Mouse (Mus musculus) MEL (cell line): ENCODE measurements at regions not wholly inside any gene's neighbourhood (a gene's known extent, or its start where the extent isn't known, plus 50 kb on each side); places are given as distances from the start of the nearest gene placed in this dataset.
"Not testable (repeated sequence)": the region's sequence is repeated elsewhere in the genome, so short reads cannot be mapped to it uniquely, and the experiment has no call there.

Experiments used
- DNase-seq: peaks from one replicate; pipeline ENCODE4 v3.0.0; 2011; ENCODE audit warnings: low read depth, low spot score
- H3K27ac ChIP-seq: 2 replicates; pipeline ENCODE4 v1.5.1; 2012; ENCODE audit warnings: low read depth, mild to moderate bottlenecking, control low read depth, low read length, moderate library complexity; ENCODE audit not compliant: control insufficient read depth
- H3K27me3 ChIP-seq, 2 experiments: fragments of 150-350 bp in 1 of 2; sonication (generic) in 1 of 2; 2 replicates each; pipeline ENCODE4 v1.6.1; 2012; ENCODE audit warnings: low read length in 2 of 2, mild to moderate bottlenecking in 2 of 2, improper control_type of control experiment in 1 of 2, moderate library complexity in 1 of 2; ENCODE audit not compliant: insufficient read depth in 2 of 2, control insufficient read depth in 1 of 2
- H3K36me3 ChIP-seq, 2 experiments: 2 replicates each; pipeline ENCODE4 v1.6.1; 2012 to 2014; ENCODE audit warnings: low read length in 2 of 2, improper control_type of control experiment in 1 of 2, inconsistent platforms in 1 of 2, mild to moderate bottlenecking in 1 of 2; ENCODE audit not compliant: insufficient read depth in 2 of 2, control insufficient read depth in 1 of 2
- H3K4me1 ChIP-seq, 2 experiments: fragments of 150-350 bp in 1 of 2; sonication (generic) in 1 of 2; 2 replicates each; pipeline ENCODE4 v1.6.1; 2012; ENCODE audit warnings: low read length in 2 of 2, improper control_type of control experiment in 1 of 2, mild to moderate bottlenecking in 1 of 2; ENCODE audit not compliant: insufficient read depth in 2 of 2, control insufficient read depth in 1 of 2
- H3K4me3 ChIP-seq, 2 experiments: fragments of 150-350 bp in 1 of 2; sonication (generic) in 1 of 2; 2 replicates each; pipeline ENCODE4 v1.5.1; 2012; ENCODE audit warnings: low read depth in 2 of 2, low read length in 2 of 2, mild to moderate bottlenecking in 2 of 2, moderate library complexity in 2 of 2, control low read depth in 1 of 2, improper control_type of control experiment in 1 of 2; ENCODE audit not compliant: control insufficient read depth in 1 of 2, insufficient read depth in 1 of 2
- H3K79me2 ChIP-seq: 2 replicates; pipeline ENCODE4 v1.6.1; 2012; ENCODE audit warnings: mild to moderate bottlenecking, low read length, moderate library complexity; ENCODE audit not compliant: control insufficient read depth, poor library complexity, insufficient read depth
- H3K9ac ChIP-seq: 2 replicates; pipeline ENCODE4 v1.6.1; 2012; ENCODE audit warnings: low read depth, mild to moderate bottlenecking, control low read depth, low read length, moderate library complexity; ENCODE audit not compliant: control insufficient read depth, poor library complexity, severe bottlenecking
- H3K9me3 ChIP-seq: fragments of 150-350 bp; sonication (generic); replicated peaks from 2 replicates; pipeline ENCODE4 v1.6.1; 2012; ENCODE audit warnings: mild to moderate bottlenecking, low read length, improper control_type of control experiment, moderate library complexity; ENCODE audit not compliant: insufficient read depth
- BHLHE40 ChIP-seq: IDR thresholded peaks from 2 replicates; pipeline ENCODE4 v1.6.1; 2012; ENCODE audit warnings: low read depth, mild to moderate bottlenecking, inconsistent platforms, low read length, improper control_type of control experiment, borderline replicate concordance
- CHD2 ChIP-seq: IDR thresholded peaks from 2 replicates; pipeline ENCODE4 v1.6.1; 2011; ENCODE audit warnings: low read length, improper control_type of control experiment
- CTCF ChIP-seq, 3 experiments: IDR thresholded peaks in 2 of 3; conservative IDR thresholded peaks in 1 of 3; 2 replicates each; pipeline ENCODE4 v1.5.1; 2011 to 2012; ENCODE audit warnings: low read length in 3 of 3, low read depth in 2 of 3, mild to moderate bottlenecking in 2 of 3, improper control_type of control experiment in 1 of 3, inconsistent platforms in 1 of 3, mixed read lengths in 1 of 3, moderate library complexity in 1 of 3; ENCODE audit not compliant: control insufficient read depth in 1 of 3, insufficient read depth in 1 of 3, poor library complexity in 1 of 3, severe bottlenecking in 1 of 3
- ELF1 ChIP-seq: IDR thresholded peaks from 2 replicates; pipeline ENCODE4 v1.6.1; 2014; ENCODE audit warnings: low read depth, mild to moderate bottlenecking, inconsistent platforms, low read length, improper control_type of control experiment, moderate library complexity
- EP300 ChIP-seq, 2 experiments: IDR thresholded peaks; 2 replicates each; pipeline ENCODE4 v1.6.1; 2011; ENCODE audit warnings: improper control_type of control experiment in 2 of 2, low read length in 2 of 2, low read depth in 1 of 2, mild to moderate bottlenecking in 1 of 2
- ETS1 ChIP-seq: IDR thresholded peaks from 2 replicates; pipeline ENCODE4 v1.6.1; 2012; ENCODE audit warnings: low read depth, mild to moderate bottlenecking, inconsistent platforms, low read length, improper control_type of control experiment, moderate library complexity
- GABPA ChIP-seq: IDR thresholded peaks from 2 replicates; pipeline ENCODE4 v1.6.1; 2012; ENCODE audit warnings: low read depth, mild to moderate bottlenecking, inconsistent platforms, low read length, improper control_type of control experiment, moderate library complexity
- HCFC1 ChIP-seq: IDR thresholded peaks from 2 replicates; pipeline ENCODE4 v1.6.1; 2012; ENCODE audit warnings: low read depth, mild to moderate bottlenecking, inconsistent platforms, low read length, improper control_type of control experiment, moderate library complexity
- JUND ChIP-seq: IDR thresholded peaks from 2 replicates; pipeline ENCODE4 v1.6.1; 2011; ENCODE audit warnings: low read depth, mild to moderate bottlenecking, improper control_type of control experiment, low read length
- MAFK ChIP-seq: IDR thresholded peaks from 2 replicates; pipeline ENCODE4 v1.6.1; 2011; ENCODE audit warnings: low read depth, mild to moderate bottlenecking, low read length, improper control_type of control experiment, borderline replicate concordance
- MAX ChIP-seq: IDR thresholded peaks from 2 replicates; pipeline ENCODE4 v1.6.1; 2011; ENCODE audit warnings: low read length, improper control_type of control experiment
- MEF2A ChIP-seq: IDR thresholded peaks from 2 replicates; pipeline ENCODE4 v1.6.1; 2014; ENCODE audit warnings: low read depth, mild to moderate bottlenecking, inconsistent platforms, low read length, improper control_type of control experiment; ENCODE audit not compliant: poor library complexity, insufficient replicate concordance, severe bottlenecking; ENCODE audit errors: extremely low read depth
- MXI1 ChIP-seq: IDR thresholded peaks from 2 replicates; pipeline ENCODE4 v1.6.1; 2011; ENCODE audit warnings: mild to moderate bottlenecking, low read depth, low read length, improper control_type of control experiment
- MYB ChIP-seq: IDR thresholded peaks from 2 replicates; pipeline ENCODE4 v1.6.1; 2011; ENCODE audit warnings: mild to moderate bottlenecking, low read depth, low read length, improper control_type of control experiment
- MYC ChIP-seq: IDR thresholded peaks from 2 replicates; pipeline ENCODE4 v1.6.1; 2011; ENCODE audit warnings: low read depth, mild to moderate bottlenecking, low read length, improper control_type of control experiment, moderate library complexity
- NELFE ChIP-seq: IDR thresholded peaks from 2 replicates; pipeline ENCODE4 v1.6.1; 2011; ENCODE audit warnings: low read depth, low read length, improper control_type of control experiment
- POLR2A ChIP-seq, 2 experiments: IDR thresholded peaks; 2 replicates each; pipeline ENCODE4 v1.6.1; 2011 to 2012; ENCODE audit warnings: low read length in 2 of 2, mild to moderate bottlenecking in 2 of 2, control low read depth in 1 of 2, improper control_type of control experiment in 1 of 2, low read depth in 1 of 2, moderate library complexity in 1 of 2; ENCODE audit not compliant: control insufficient read depth in 1 of 2, insufficient read depth in 1 of 2, poor library complexity in 1 of 2
- POLR2AphosphoS5 ChIP-seq: IDR thresholded peaks from 2 replicates; pipeline ENCODE4 v1.6.1; 2012; ENCODE audit warnings: low read depth, borderline replicate concordance, mild to moderate bottlenecking, inconsistent platforms, low read length, moderate library complexity, mixed read lengths
- RAD21 ChIP-seq: IDR thresholded peaks from 2 replicates; pipeline ENCODE4 v1.6.1; 2011; ENCODE audit warnings: mild to moderate bottlenecking, low read depth, low read length, improper control_type of control experiment
- RCOR1 ChIP-seq: IDR thresholded peaks from 2 replicates; pipeline ENCODE4 v1.6.1; 2012; ENCODE audit warnings: low read depth, mild to moderate bottlenecking, inconsistent platforms, low read length, improper control_type of control experiment
- USF2 ChIP-seq, 2 experiments: IDR thresholded peaks; 2 replicates each; pipeline ENCODE4 v1.6.1; 2011 to 2012; ENCODE audit warnings: improper control_type of control experiment in 2 of 2, low read length in 2 of 2, borderline replicate concordance in 1 of 2, inconsistent platforms in 1 of 2, low read depth in 1 of 2, mild to moderate bottlenecking in 1 of 2; ENCODE audit not compliant: insufficient read depth in 1 of 2
- ZKSCAN1 ChIP-seq: IDR thresholded peaks from 2 replicates; pipeline ENCODE4 v1.6.1; 2012; ENCODE audit warnings: low read depth, mild to moderate bottlenecking, inconsistent platforms, low read length, improper control_type of control experiment, moderate library complexity
- ZMIZ1 ChIP-seq: IDR thresholded peaks from 2 replicates; pipeline ENCODE4 v1.6.1; 2012; ENCODE audit warnings: low read depth, mild to moderate bottlenecking, inconsistent platforms, low read length, improper control_type of control experiment, moderate library complexity
- ZNF384 ChIP-seq: IDR thresholded peaks from 2 replicates; pipeline ENCODE4 v1.6.1; 2012; ENCODE audit warnings: low read depth, mild to moderate bottlenecking, inconsistent platforms, low read length, improper control_type of control experiment

DNA sequence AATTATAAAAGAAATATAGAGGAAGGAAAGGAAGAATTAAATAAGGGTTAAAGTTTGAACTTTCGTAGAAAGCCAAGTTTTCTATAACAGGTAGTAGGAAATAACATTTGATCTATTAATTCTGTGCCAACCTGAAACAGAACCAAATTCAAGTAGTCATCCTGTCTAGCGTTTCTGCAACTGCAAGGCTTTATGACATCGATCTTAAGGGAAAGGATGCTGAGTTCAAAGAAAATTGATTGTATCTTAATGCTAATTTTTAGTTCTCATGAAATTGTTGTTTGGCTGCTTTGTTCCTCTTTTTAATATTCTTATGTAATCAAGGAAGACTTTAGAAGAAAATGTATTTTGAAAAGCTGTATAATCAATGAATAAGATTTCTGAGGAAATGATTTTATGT is 334.9 kb upstream of the Ngly1 start:
- Histone ChIP-seq H3K4me1 (no peaks in the 10 kb centered on the region), H3K9me3 (no peaks in the 10 kb centered on the region), H3K27me3 (no peaks in the 10 kb centered on the region), H3K36me3 (no peaks in the 10 kb centered on the region), H3K79me2 (no peaks in the 10 kb centered on the region), H3K9ac (no peak overlapping the region), H3K4me3 (no peak overlapping the region), H3K27ac (no peak overlapping the region)
- TF ChIP-seq USF2 (IDR thresholded peaks at IDR 0.05; ENCODE audit: borderline replicate concordance in 1 of 2, insufficient read depth in 1 of 2, low read depth in 1 of 2, low read length in 2 of 2) (no peak), BHLHE40 (no peak), GABPA (no peak), NELFE (no peak), MYB (no peak), HCFC1 (no peak), RAD21 (no peak), POLR2A (IDR thresholded peaks at IDR 0.05; ENCODE audit: control insufficient read depth in 1 of 2, insufficient read depth in 1 of 2, low read depth in 1 of 2, low read length in 2 of 2, poor library complexity in 1 of 2) (no peak), MEF2A (no peak), JUND (no peak)
- no peak for DNase-seq

DNA sequence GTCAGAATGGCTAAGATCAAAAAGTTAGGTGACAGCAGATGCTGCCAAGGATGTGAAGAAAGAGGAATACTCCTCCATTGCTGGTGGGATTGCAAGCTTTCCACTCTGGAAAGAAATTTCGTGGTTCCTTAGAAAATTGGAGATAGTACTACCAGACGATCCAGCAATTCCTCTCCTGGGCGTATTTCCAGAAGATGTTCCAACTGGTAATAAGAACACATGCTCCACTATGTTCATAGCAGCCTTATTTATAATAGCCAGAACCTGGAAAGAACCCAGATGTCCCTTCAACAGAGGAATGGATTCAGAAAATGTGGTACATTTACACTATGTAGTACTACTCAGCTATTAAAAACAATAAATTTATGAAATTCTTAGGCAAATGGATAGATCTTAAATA is 324.4 kb upstream of the Ngly1 start:
- H3K9me3 ChIP-seq, H3K27ac ChIP-seq, H3K4me3 ChIP-seq, H3K79me2 ChIP-seq, DNase-seq, H3K4me1 ChIP-seq, H3K36me3 ChIP-seq, H3K27me3 ChIP-seq, H3K9ac ChIP-seq: not testable (repeated sequence)

DNA sequence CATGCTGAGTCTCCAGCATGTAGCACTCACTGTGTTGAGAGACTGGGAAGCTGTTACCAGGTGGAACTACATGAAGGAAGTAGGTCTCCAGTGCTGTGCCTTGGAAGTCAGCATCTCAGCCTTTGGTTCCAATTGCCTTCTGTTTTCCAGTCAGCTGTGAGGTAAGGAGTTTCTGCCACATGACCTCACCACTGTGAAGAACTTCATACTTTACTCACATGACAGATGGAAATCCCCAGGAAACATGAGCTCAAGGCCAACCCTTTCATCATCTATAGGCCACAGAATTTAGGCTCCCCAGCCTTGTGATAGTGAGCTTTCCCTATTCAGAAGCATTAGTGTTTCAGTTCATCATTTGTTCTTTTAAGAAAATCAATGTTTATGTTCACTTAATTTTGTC is 314.4 kb upstream of the Ngly1 start:
- H3K36me3 ChIP-seq, result no peaks in the 10 kb centered on the region
- no peaks in the 10 kb centered on the region for H3K79me2 ChIP-seq

More for the DNA sequence above, 314.4 kb upstream of the Ngly1 start:
- no peaks in the 10 kb centered on the region for H3K9me3 ChIP-seq
- no peak overlapping the region for H3K27ac ChIP-seq
- no peak for DNase-seq
- H3K9ac ChIP-seq, result no peak overlapping the region
- no peaks in the 10 kb centered on the region for H3K4me1 ChIP-seq
- no peak for TF ChIP-seq MAX
- no peak for TF ChIP-seq HCFC1
- no peak for TF ChIP-seq CTCF (IDR thresholded peaks at IDR 0.05 in 2 of 3, conservative IDR thresholded peaks at IDR 0.05 in 1 of 3; ENCODE audit: control insufficient read depth in 1 of 3, insufficient read depth in 1 of 3, low read depth in 2 of 3, low read length in 3 of 3, poor library complexity in 1 of 3, severe bottlenecking in 1 of 3)
- TF ChIP-seq USF2 (IDR thresholded peaks at IDR 0.05; ENCODE audit: borderline replicate concordance in 1 of 2, insufficient read depth in 1 of 2, low read depth in 1 of 2, low read length in 2 of 2), result no peak
- no peak for TF ChIP-seq ELF1
- TF ChIP-seq MEF2A, result no peak
- TF ChIP-seq MYC, result no peak
- TF ChIP-seq ETS1, result no peak
- TF ChIP-seq ZKSCAN1, result no peak
- no peak for TF ChIP-seq ZMIZ1
- TF ChIP-seq CHD2, result no peak
- TF ChIP-seq RCOR1, result no peak
- no peak for TF ChIP-seq EP300 (IDR thresholded peaks at IDR 0.05; ENCODE audit: low read depth in 1 of 2, low read length in 2 of 2)
- TF ChIP-seq RAD21, result no peak
- no peak for TF ChIP-seq ZNF384
- no peak for TF ChIP-seq BHLHE40
- TF ChIP-seq MYB, result no peak
- TF ChIP-seq MXI1, result no peak
- no peak for TF ChIP-seq POLR2AphosphoS5
- no peak for TF ChIP-seq MAFK
- H3K4me3 ChIP-seq, result no peak overlapping the region
- H3K27me3 ChIP-seq, result no peaks in the 10 kb centered on the region
